Mouse (Mus musculus) 3T3-L1 (cell line): ENCODE data around the gene Zfp169.

Source experiments
- DNase-seq: peaks from one replicate; pipeline ENCODE4 v3.0.0-alpha.2; 2015; ENCODE audit warnings: low read depth, low spot score

The Zfp169 gene

GRCm38 (mm10) chr13:48515861-48516260 lies 2.6 kb upstream of the Zfp169 start:
- no peak for DNase-seq

DNA sequence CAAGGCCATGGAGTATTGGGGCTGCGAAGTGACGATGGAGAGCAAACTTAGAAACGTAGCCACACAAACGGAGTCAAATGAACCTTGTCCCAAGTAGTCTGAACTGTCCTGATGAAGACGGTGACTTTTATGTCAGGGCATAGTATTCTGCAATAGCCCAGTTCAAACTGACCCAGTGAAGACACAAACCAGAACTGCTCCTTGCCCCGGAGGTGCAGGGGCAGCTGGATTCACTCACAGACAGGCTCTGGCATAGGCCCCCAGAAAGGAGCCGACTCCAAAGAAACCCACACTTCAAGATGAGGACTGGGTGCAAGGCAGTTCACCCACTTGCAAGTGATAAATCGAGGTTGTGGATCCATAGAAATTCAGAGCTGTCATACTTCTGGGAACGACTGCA lies 4.6 kb downstream of the Zfp169 start:
- DNase-seq, result no peak

GRCm38 (mm10) chr13:48502422-48502821 lies 10.8 kb downstream of the Zfp169 start:
- DNase-seq, result peak; percentile 51

DNA sequence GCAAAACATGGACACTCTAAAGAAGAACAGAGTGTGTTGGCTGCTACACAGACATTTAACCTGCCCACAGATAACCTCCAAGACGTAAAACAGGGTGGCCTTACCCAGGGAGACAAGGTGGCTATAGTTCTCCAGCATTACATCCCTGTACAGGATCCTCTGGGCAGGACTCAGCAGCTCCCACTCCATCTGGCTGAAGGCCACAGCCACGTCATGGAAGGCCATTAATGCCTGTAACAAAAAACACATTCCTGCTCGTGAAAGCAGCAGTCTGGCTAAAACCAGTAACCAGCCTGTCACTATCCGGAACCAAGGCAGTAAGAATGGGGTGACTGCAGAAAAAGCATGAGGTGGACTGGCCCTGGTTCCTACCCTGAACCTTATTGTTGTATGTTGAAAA lies 14.6 kb downstream of the Zfp169 start:
- peak; percentile 59 for DNase-seq

DNA sequence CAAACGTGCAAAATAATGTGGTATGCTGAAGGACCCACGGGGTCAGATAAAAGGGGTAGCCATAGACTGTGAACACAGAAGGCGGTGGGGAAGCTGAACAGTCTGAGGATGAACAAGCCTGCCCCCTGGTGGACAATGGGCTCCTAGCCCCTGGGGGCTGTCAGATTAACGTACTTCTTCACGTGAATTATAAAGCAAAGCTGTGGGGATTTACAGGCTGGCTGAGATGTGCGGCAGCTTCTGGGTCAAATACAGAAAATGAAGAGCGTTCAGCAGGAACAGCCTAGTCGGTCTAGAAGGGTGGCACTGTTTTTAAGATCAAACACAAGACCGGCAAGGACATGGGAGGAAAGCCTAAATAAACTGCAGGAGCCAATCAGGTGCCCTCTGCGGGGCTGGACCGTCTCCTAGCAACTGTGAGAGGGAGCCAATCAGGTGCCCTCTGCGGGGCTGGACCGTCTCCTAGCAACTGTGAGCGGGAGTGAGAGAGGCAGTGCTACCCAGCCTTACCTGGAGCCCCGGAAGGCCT lies 15.5 kb downstream of the Zfp169 start:
- peak; percentile 31 for DNase-seq

- DNase-seq, result peak; percentile 82
Observed at GRCm38 (mm10) chr13:48493183-48493582, 20.1 kb downstream of the Zfp169 start.

DNA sequence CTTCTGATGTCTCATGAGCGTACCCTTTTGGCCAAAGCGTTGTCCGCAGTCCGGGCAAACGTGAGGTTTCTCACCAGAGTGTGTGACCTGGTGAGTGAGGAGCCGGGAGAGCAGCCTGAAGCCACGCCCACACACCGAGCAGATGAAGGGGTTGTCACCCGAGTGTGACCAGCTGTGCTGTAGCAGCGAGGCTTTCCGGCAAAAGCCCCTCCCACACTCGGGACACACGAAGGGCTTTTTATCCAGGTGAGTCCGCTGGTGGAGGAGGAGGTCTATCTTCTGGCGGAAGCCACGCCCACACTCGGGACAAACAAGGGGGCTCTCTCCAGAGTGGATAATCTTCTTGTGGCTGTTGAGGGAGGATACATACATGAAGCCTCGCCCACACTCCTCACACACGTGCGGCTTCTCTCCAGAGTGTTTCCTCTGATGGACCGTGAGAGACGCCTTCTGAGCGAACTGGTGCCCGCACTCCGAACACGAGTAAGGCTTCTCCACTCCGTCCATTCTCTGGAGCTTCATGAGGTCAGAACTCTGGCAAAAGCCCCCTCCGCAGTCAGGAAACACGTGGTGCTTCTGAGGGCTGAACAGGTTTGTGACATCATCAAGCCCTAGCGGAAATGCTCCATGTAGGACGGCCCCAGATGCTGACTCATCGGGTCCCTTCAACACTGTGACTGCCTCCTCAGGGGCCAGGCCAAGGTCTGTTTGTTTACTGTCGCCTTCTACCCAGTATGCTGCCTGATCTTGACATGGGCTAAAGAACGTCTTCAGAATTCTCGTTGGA lies 22.7 kb downstream of the Zfp169 start:
- DNase-seq, result peak; percentile 19

GRCm38 (mm10) chr13:48483606-48484005 lies 29.6 kb downstream of the Zfp169 start:
- DNase-seq, result no peak

DNA sequence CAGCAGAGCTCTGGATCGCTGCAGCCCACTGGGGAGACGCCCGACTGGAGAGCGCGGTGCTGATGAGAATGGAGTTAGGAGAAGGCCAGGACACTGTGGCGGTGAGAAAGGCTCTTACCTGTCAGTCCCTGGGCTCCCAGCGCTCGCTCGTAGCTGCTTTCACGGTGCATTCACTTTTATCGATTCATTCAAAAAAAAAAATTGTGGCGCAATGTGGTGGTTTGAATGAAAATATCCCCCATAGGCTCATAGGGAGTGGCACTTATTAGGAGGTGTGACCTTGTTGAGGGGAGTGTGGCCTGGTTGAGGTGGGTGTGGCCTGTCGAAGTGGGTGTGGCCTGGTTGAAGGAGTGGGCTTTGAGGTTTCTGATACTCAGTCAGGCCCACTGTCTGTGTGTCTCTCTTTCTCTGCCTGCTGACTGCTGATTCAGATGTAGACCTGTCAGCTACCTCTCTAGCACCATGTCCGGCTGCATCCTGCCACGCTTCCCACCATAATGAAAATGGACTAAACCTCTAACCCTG lies 44.5 kb downstream of the Zfp169 start:
- DNase-seq, result no peak

DNA sequence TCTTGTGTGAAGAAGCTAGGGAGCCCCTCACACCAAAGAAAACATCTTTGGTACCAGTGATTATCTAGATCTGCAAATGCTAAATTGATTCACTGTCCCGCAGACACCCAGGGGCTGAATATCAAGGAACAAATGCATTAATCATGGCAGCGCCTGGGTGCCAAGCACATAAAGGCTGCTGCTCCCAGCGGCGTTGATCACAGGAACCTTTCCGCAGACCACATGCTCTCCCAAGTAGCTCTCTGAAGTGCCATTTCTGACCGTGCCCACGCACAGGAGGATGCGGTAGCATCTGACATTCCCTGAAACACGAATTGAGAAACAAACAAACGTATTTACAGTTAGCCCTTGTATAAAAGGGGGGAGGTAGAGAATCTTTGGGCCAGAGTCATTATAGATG lies 47.1 kb downstream of the Zfp169 start:
- DNase-seq, result no peak

DNA sequence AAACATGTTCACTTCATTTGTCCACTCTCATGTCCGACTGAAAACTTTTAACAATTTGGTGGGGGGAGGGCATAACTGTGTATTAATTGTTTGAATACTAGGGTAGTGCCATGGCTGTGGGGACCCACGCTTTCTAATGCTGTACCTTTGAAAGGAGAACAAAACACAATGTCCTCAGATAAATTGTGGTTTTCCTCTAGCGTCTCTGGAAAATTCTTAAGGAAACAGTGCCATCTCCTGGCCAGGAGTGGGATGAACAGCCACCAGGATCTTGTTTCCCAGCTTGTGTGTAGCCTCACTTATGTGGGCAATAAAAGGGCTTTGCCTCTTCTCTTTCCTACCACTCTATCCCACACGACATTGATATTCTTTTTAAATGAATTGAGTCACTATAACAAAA lies 49.1 kb downstream of the Zfp169 start:
- peak; percentile 81 for DNase-seq

GRCm38 (mm10) chr13:48459280-48459679 lies 54.0 kb downstream of the Zfp169 start:
- no peak for DNase-seq

- peak; percentile 54 for DNase-seq
Observed at GRCm38 (mm10) chr13:48448119-48448518, 65.1 kb downstream of the Zfp169 start.

GRCm38 (mm10) chr13:48443996-48444395 lies 69.3 kb downstream of the Zfp169 start:
- DNase-seq, result no peak

GRCm38 (mm10) chr13:48438321-48438720 lies 74.9 kb downstream of the Zfp169 start:
- DNase-seq, result no peak
